Mouse (Mus musculus) heart, embryonic 10.5 days (tissue): ENCODE data around the gene D430041D05Rik. TPM values are rescaled to one million over a fixed set of nuclear protein-coding genes. Genes with fewer than 3 reads are reported as not detected.

ENCODE experiments used
- DNase-seq: peaks from one replicate; pipeline ENCODE4 v3.0.0-alpha.2; 2017; ENCODE audit warnings: low spot score
- H3K27ac ChIP-seq: fragments of 300-500 bp; sonication (generic); 2 replicates; pipeline ENCODE4 v1.5.1; 2016; ENCODE audit warnings: mild to moderate bottlenecking
- H3K27me3 ChIP-seq: fragments of 300-500 bp; sonication (generic); 2 replicates; pipeline ENCODE4 v1.6.1; 2016; ENCODE audit warnings: mild to moderate bottlenecking; ENCODE audit not compliant: poor library complexity, insufficient read depth, severe bottlenecking
- H3K36me3 ChIP-seq: fragments of 300-500 bp; sonication (generic); 2 replicates; pipeline ENCODE4 v1.6.1; 2016; ENCODE audit warnings: mild to moderate bottlenecking, moderate library complexity
- H3K4me1 ChIP-seq: fragments of 300-500 bp; sonication (generic); 2 replicates; pipeline ENCODE4 v1.6.1; 2016; ENCODE audit warnings: mild to moderate bottlenecking
- H3K4me3 ChIP-seq: fragments of 300-500 bp; sonication (generic); 2 replicates; pipeline ENCODE4 v1.5.1; 2016; ENCODE audit warnings: mild to moderate bottlenecking, moderate library complexity
- H3K9me3 ChIP-seq: fragments of 300-500 bp; sonication (generic); 2 replicates; pipeline ENCODE4 v1.6.1; 2016; ENCODE audit warnings: mild to moderate bottlenecking, moderate library complexity
- WGBS: fragments of 180-500 bp; shearing (Covaris S2); methylation state at CpG from one replicate; pipeline ENCODE4 v1.1.7; 2016; 5-methylcytosine and 5-hydroxymethylcytosine counted together
- polyA plus RNA-seq: library from polyadenylated mRNA; unstranded; fragments of >200 nt; fragmentation: Nextera tagmentation; extraction: Ambion mirVana; gene quantifications from 2 replicates; pipeline ENCODE4 v1.2.1, GENCODE M21; 2016

The D430041D05Rik gene
- polyA plus RNA-seq, 1 experiment from 2014 or later = 0.11 TPM

- 62% methylated on average over 3 of the region's 3 CpGs for WGBS
- no peak overlapping the region for H3K27ac ChIP-seq
- DNase-seq = no peak
- no peak overlapping the region for H3K4me3 ChIP-seq
- H3K9me3 ChIP-seq = no peaks in the 10 kb centered on the region
- no peaks in the 10 kb centered on the region for H3K36me3 ChIP-seq
- H3K27me3 ChIP-seq = no peaks in the 10 kb centered on the region
- H3K4me1 ChIP-seq = peaks cover 11% of the 10 kb centered on the region
These were observed 223.7 kb downstream of the D430041D05Rik start for GRCm38 (mm10) chr2:104187073-104187472.

- no peak for DNase-seq
- Histone ChIP-seq H3K36me3 (no peaks in the 10 kb centered on the region), H3K9me3 (no peaks in the 10 kb centered on the region), H3K27me3 (no peaks in the 10 kb centered on the region), H3K4me3 (no peak overlapping the region), H3K4me1 (peaks cover 11% of the 10 kb centered on the region), H3K27ac (no peak overlapping the region)
- WGBS = 86% methylated on average over 5 of the region's 5 CpGs
These were observed 225.2 kb downstream of the D430041D05Rik start for GRCm38 (mm10) chr2:104185616-104186015.

GRCm38 (mm10) chr2:104184296-104184695, 226.5 kb downstream of the D430041D05Rik start:
- Histone ChIP-seq H3K4me1 (peaks cover 11% of the 10 kb centered on the region), H3K4me3 (no peak overlapping the region), H3K27me3 (no peaks in the 10 kb centered on the region), H3K36me3 (no peaks in the 10 kb centered on the region), H3K9me3 (no peaks in the 10 kb centered on the region), H3K27ac (no peak overlapping the region)
- WGBS = 17% methylated on average over 4 of the region's 4 CpGs
- no peak for DNase-seq

- Histone ChIP-seq H3K4me1 (peaks cover 11% of the 10 kb centered on the region), H3K27me3 (no peaks in the 10 kb centered on the region), H3K36me3 (no peaks in the 10 kb centered on the region), H3K9me3 (no peaks in the 10 kb centered on the region), H3K4me3 (no peak overlapping the region), H3K27ac (no peak overlapping the region)
- 53% methylated on average over 5 of the region's 5 CpGs for WGBS
- DNase-seq = no peak
These were observed 227.5 kb downstream of the D430041D05Rik start for GRCm38 (mm10) chr2:104183246-104183845.

GRCm38 (mm10) chr2:104179636-104180035, 231.2 kb downstream of the D430041D05Rik start:
- Histone ChIP-seq H3K9me3 (no peaks in the 10 kb centered on the region), H3K4me3 (no peak overlapping the region), H3K36me3 (no peaks in the 10 kb centered on the region), H3K27ac (no peak overlapping the region), H3K4me1 (peaks cover 25% of the 10 kb centered on the region), H3K27me3 (no peaks in the 10 kb centered on the region)
- DNase-seq = no peak
- 68% methylated on average over 8 of the region's 8 CpGs for WGBS

GRCm38 (mm10) chr2:104178251-104178650, 232.6 kb downstream of the D430041D05Rik start:
- H3K4me1 ChIP-seq = peaks cover 20% of the 10 kb centered on the region
- no peak for DNase-seq
- 69% methylated on average over 4 of the region's 4 CpGs for WGBS

GRCm38 (mm10) chr2:104176979-104177704, 233.7 kb downstream of the D430041D05Rik start:
- H3K27ac ChIP-seq = peak overlapping the region; percentile 87
- H3K4me1 ChIP-seq = peaks cover 20% of the 10 kb centered on the region
- WGBS = 36% methylated on average over 13 of the region's 13 CpGs
- no peak for DNase-seq
- H3K9me3 ChIP-seq = no peaks in the 10 kb centered on the region
- H3K4me3 ChIP-seq = no peak overlapping the region
- no peaks in the 10 kb centered on the region for H3K36me3 ChIP-seq
- H3K27me3 ChIP-seq = no peaks in the 10 kb centered on the region

More at GRCm38 (mm10) chr2:104178251-104178650, 232.6 kb downstream of the D430041D05Rik start:
- Histone ChIP-seq H3K27me3 (no peaks in the 10 kb centered on the region), H3K36me3 (no peaks in the 10 kb centered on the region), H3K9me3 (no peaks in the 10 kb centered on the region), H3K27ac (no peak overlapping the region), H3K4me3 (no peak overlapping the region)

GRCm38 (mm10) chr2:104176166-104176978, 234.4 kb downstream of the D430041D05Rik start:
- peak overlapping the region; percentile 87 for H3K27ac ChIP-seq
- DNase-seq = no peak
- 60% methylated on average over 17 of the region's 17 CpGs for WGBS
- H3K4me1 ChIP-seq = peaks cover 20% of the 10 kb centered on the region
- H3K36me3 ChIP-seq = no peaks in the 10 kb centered on the region
- no peaks in the 10 kb centered on the region for H3K9me3 ChIP-seq
- no peaks in the 10 kb centered on the region for H3K27me3 ChIP-seq
- no peak overlapping the region for H3K4me3 ChIP-seq

- peak overlapping the region; percentile 87; the same call in 1 of the 2 replicates for H3K27ac ChIP-seq
- H3K4me3 ChIP-seq = no peak overlapping the region
- no peaks in the 10 kb centered on the region for H3K27me3 ChIP-seq
- DNase-seq = no peak
- H3K4me1 ChIP-seq = peaks cover 20% of the 10 kb centered on the region
- no peaks in the 10 kb centered on the region for H3K9me3 ChIP-seq
- 83% methylated on average over 9 of the region's 9 CpGs for WGBS
- no peaks in the 10 kb centered on the region for H3K36me3 ChIP-seq
These were observed 235.2 kb downstream of the D430041D05Rik start for GRCm38 (mm10) chr2:104175476-104176165.

- Histone ChIP-seq H3K36me3 (no peaks in the 10 kb centered on the region), H3K9me3 (no peaks in the 10 kb centered on the region), H3K4me3 (no peak overlapping the region), H3K4me1 (peaks cover 20% of the 10 kb centered on the region), H3K27me3 (no peaks in the 10 kb centered on the region), H3K27ac (no peak overlapping the region)
- no peak for DNase-seq
- 86% methylated on average over 3 of the region's 3 CpGs for WGBS
These were observed 237.4 kb downstream of the D430041D05Rik start for GRCm38 (mm10) chr2:104173431-104173830.

GRCm38 (mm10) chr2:104172695-104173348, 238.0 kb downstream of the D430041D05Rik start:
- Histone ChIP-seq H3K4me1 (peaks cover 20% of the 10 kb centered on the region), H3K36me3 (no peaks in the 10 kb centered on the region), H3K27ac (no peak overlapping the region), H3K4me3 (no peak overlapping the region), H3K9me3 (no peaks in the 10 kb centered on the region), H3K27me3 (no peaks in the 10 kb centered on the region)
- WGBS = 58% methylated on average over 11 of the region's 11 CpGs
- DNase-seq = no peak

- no peak overlapping the region for H3K4me3 ChIP-seq
- no peaks in the 10 kb centered on the region for H3K27me3 ChIP-seq
- DNase-seq = no peak
- 88% methylated on average over 17 of the region's 17 CpGs for WGBS
- H3K27ac ChIP-seq = no peak overlapping the region
- H3K36me3 ChIP-seq = no peaks in the 10 kb centered on the region
- H3K4me1 ChIP-seq = no peaks in the 10 kb centered on the region
- H3K9me3 ChIP-seq = no peaks in the 10 kb centered on the region
These were observed 242.5 kb downstream of the D430041D05Rik start for GRCm38 (mm10) chr2:104168186-104168896.
